Mouse (Mus musculus): ENCODE data around the gene Rps6kc1. TPM values are rescaled to one million over a fixed set of nuclear protein-coding genes. Genes with fewer than 3 reads are reported as not detected.

Gene Rps6kc1
- polyA plus RNA-seq, 1 experiment = not detected

GRCm38 (mm10) chr1:190663996-190664395 lies 247.6 kb downstream of the Rps6kc1 start:
- Histone ChIP-seq H3K4me1 (ENCODE audit: control insufficient read depth, insufficient read depth, low read length) (peaks cover 10% of the 10 kb centered on the region; the same call in 1 of the 2 replicates), H3K4me3 (ENCODE audit: insufficient read depth, low read depth, low read length) (no peak overlapping the region), H3K27ac (ENCODE audit: insufficient read depth, low read depth, low read length) (no peak overlapping the region)
- WGBS = 98% methylated on average over 4 of the region's 4 CpGs
- TF ChIP-seq POLR2A (IDR thresholded peaks at IDR 0.05; ENCODE audit: insufficient read depth, low read depth, low read length) = no peak
- no peak for TF ChIP-seq CTCF (IDR thresholded peaks at IDR 0.05; ENCODE audit: insufficient read depth, low read depth, low read length)

- Histone ChIP-seq H3K27ac (ENCODE audit: insufficient read depth, low read depth, low read length) (no peak overlapping the region), H3K4me1 (ENCODE audit: control insufficient read depth, insufficient read depth, low read length) (peaks cover 10% of the 10 kb centered on the region; the same call in 1 of the 2 replicates), H3K4me3 (ENCODE audit: insufficient read depth, low read depth, low read length) (no peak overlapping the region)
- TF ChIP-seq POLR2A (IDR thresholded peaks at IDR 0.05; ENCODE audit: insufficient read depth, low read depth, low read length) (no peak), CTCF (IDR thresholded peaks at IDR 0.05; ENCODE audit: insufficient read depth, low read depth, low read length) (no peak)
- WGBS = 97% methylated on average over 5 of the region's 5 CpGs
These were observed 248.8 kb downstream of the Rps6kc1 start for GRCm38 (mm10) chr1:190662736-190663135.

GRCm38 (mm10) chr1:190661764-190662163 lies 249.8 kb downstream of the Rps6kc1 start:
- no peak for TF ChIP-seq CTCF (IDR thresholded peaks at IDR 0.05; ENCODE audit: insufficient read depth, low read depth, low read length)
- TF ChIP-seq POLR2A (IDR thresholded peaks at IDR 0.05; ENCODE audit: insufficient read depth, low read depth, low read length) = no peak
- H3K4me1 ChIP-seq (ENCODE audit: control insufficient read depth, insufficient read depth, low read length) = peaks cover 10% of the 10 kb centered on the region; the same call in 1 of the 2 replicates
- WGBS = 93% methylated on average over 4 of the region's 4 CpGs
- no peak overlapping the region for H3K4me3 ChIP-seq (ENCODE audit: insufficient read depth, low read depth, low read length)
- no peak overlapping the region for H3K27ac ChIP-seq (ENCODE audit: insufficient read depth, low read depth, low read length)

GRCm38 (mm10) chr1:190661249-190661648 lies 250.3 kb downstream of the Rps6kc1 start:
- H3K4me3 ChIP-seq (ENCODE audit: insufficient read depth, low read depth, low read length) = no peak overlapping the region
- TF ChIP-seq POLR2A (IDR thresholded peaks at IDR 0.05; ENCODE audit: insufficient read depth, low read depth, low read length) (no peak), CTCF (IDR thresholded peaks at IDR 0.05; ENCODE audit: insufficient read depth, low read depth, low read length) (no peak)
- peaks cover 10% of the 10 kb centered on the region; the same call in 1 of the 2 replicates for H3K4me1 ChIP-seq (ENCODE audit: control insufficient read depth, insufficient read depth, low read length)
- H3K27ac ChIP-seq (ENCODE audit: insufficient read depth, low read depth, low read length) = no peak overlapping the region
- 34% methylated on average over 15 of the region's 15 CpGs for WGBS

- H3K4me1 ChIP-seq (ENCODE audit: control insufficient read depth, insufficient read depth, low read length) = peaks cover 14% of the 10 kb centered on the region
- 79% methylated on average over 17 of the region's 17 CpGs for WGBS
- TF ChIP-seq POLR2A (IDR thresholded peaks at IDR 0.05; ENCODE audit: insufficient read depth, low read depth, low read length) (no peak), CTCF (IDR thresholded peaks at IDR 0.05; ENCODE audit: insufficient read depth, low read depth, low read length) (no peak)
- no peak overlapping the region for H3K27ac ChIP-seq (ENCODE audit: insufficient read depth, low read depth, low read length)
- no peak overlapping the region for H3K4me3 ChIP-seq (ENCODE audit: insufficient read depth, low read depth, low read length)
These were observed 251.7 kb downstream of the Rps6kc1 start for GRCm38 (mm10) chr1:190659722-190660502.

- WGBS = 98% methylated on average over 13 of the region's 13 CpGs
- TF ChIP-seq POLR2A (IDR thresholded peaks at IDR 0.05; ENCODE audit: insufficient read depth, low read depth, low read length) = no peak
- no peak for TF ChIP-seq CTCF (IDR thresholded peaks at IDR 0.05; ENCODE audit: insufficient read depth, low read depth, low read length)
- no peak overlapping the region for H3K4me3 ChIP-seq (ENCODE audit: insufficient read depth, low read depth, low read length)
- no peak overlapping the region for H3K27ac ChIP-seq (ENCODE audit: insufficient read depth, low read depth, low read length)
- H3K4me1 ChIP-seq (ENCODE audit: control insufficient read depth, insufficient read depth, low read length) = peaks cover 20% of the 10 kb centered on the region
These were observed 253.3 kb downstream of the Rps6kc1 start for GRCm38 (mm10) chr1:190658266-190658665.

- no peak for TF ChIP-seq POLR2A (IDR thresholded peaks at IDR 0.05; ENCODE audit: insufficient read depth, low read depth, low read length)
- no peak for TF ChIP-seq CTCF (IDR thresholded peaks at IDR 0.05; ENCODE audit: insufficient read depth, low read depth, low read length)
- H3K4me3 ChIP-seq (ENCODE audit: insufficient read depth, low read depth, low read length) = no peak overlapping the region
- WGBS = 43% methylated on average over 9 of the region's 9 CpGs
- H3K4me1 ChIP-seq (ENCODE audit: control insufficient read depth, insufficient read depth, low read length) = peaks cover 12% of the 10 kb centered on the region
- no peak overlapping the region for H3K27ac ChIP-seq (ENCODE audit: insufficient read depth, low read depth, low read length)
These were observed 255.5 kb downstream of the Rps6kc1 start for GRCm38 (mm10) chr1:190656089-190656488.

GRCm38 (mm10) chr1:190655651-190656050 lies 255.9 kb downstream of the Rps6kc1 start:
- WGBS = 35% methylated on average over 7 of the region's 7 CpGs
- peaks cover 11% of the 10 kb centered on the region for H3K4me1 ChIP-seq (ENCODE audit: control insufficient read depth, insufficient read depth, low read length)
- no peak overlapping the region for H3K4me3 ChIP-seq (ENCODE audit: insufficient read depth, low read depth, low read length)
- H3K27ac ChIP-seq (ENCODE audit: insufficient read depth, low read depth, low read length) = no peak overlapping the region
- TF ChIP-seq CTCF (IDR thresholded peaks at IDR 0.05; ENCODE audit: insufficient read depth, low read depth, low read length) = no peak
- TF ChIP-seq POLR2A (IDR thresholded peaks at IDR 0.05; ENCODE audit: insufficient read depth, low read depth, low read length) = no peak

GRCm38 (mm10) chr1:190655081-190655480 lies 256.5 kb downstream of the Rps6kc1 start:
- H3K4me1 ChIP-seq (ENCODE audit: control insufficient read depth, insufficient read depth, low read length) = peaks cover 11% of the 10 kb centered on the region
- 65% methylated on average over 7 of the region's 7 CpGs for WGBS
- TF ChIP-seq CTCF (IDR thresholded peaks at IDR 0.05; ENCODE audit: insufficient read depth, low read depth, low read length) = no peak
- TF ChIP-seq POLR2A (IDR thresholded peaks at IDR 0.05; ENCODE audit: insufficient read depth, low read depth, low read length) = no peak
- H3K4me3 ChIP-seq (ENCODE audit: insufficient read depth, low read depth, low read length) = no peak overlapping the region
- H3K27ac ChIP-seq (ENCODE audit: insufficient read depth, low read depth, low read length) = no peak overlapping the region
